In genomic region chr5:51671190-51671589, GRCm38 (mm10) we compare ENCODE assay signal across 20 mouse cellular contexts.
"Had no signal": no experiment of that assay in that cellular context is flagged by ENCODE, and none has a peak within 500 bp of the region (broad histone marks: within the 10 kb centered on the region; RNA-seq: fewer than 3 reads in every experiment).

No protein-coding gene starts in this region.

- ATAC-seq: liver, postnatal 0 days; midbrain, embryonic 13.5 days; midbrain, embryonic 16.5 days had no signal

- H3K9ac ChIP-seq: liver, embryonic 13.5 days; liver, embryonic 15.5 days; liver, postnatal 0 days; lung, embryonic 14.5 days; midbrain, embryonic 13.5 days; neural tube, embryonic 13.5 days; neural tube, embryonic 15.5 days had no signal

- H3K4me1 ChIP-seq: liver, embryonic 13.5 days; liver, embryonic 15.5 days; megakaryocyte, embryonic 14.5 days; midbrain, embryonic 13.5 days; neural tube, embryonic 13.5 days; neural tube, embryonic 15.5 days had no signal

- H3K9me3 ChIP-seq: liver, embryonic 13.5 days; liver, embryonic 15.5 days; midbrain, embryonic 13.5 days; neural tube, embryonic 13.5 days; neural tube, embryonic 15.5 days had no signal

- H3K4me2 ChIP-seq: liver, embryonic 13.5 days; liver, embryonic 15.5 days; lung, embryonic 14.5 days; midbrain, embryonic 11.5 days; midbrain, embryonic 13.5 days; neural tube, embryonic 13.5 days; neural tube, embryonic 15.5 days had no signal

- H3K27me3 ChIP-seq: liver, embryonic 13.5 days; liver, embryonic 15.5 days; megakaryocyte, embryonic 14.5 days; midbrain, embryonic 13.5 days; neural tube, embryonic 13.5 days; neural tube, embryonic 15.5 days had no signal

- H3K27ac ChIP-seq: liver, embryonic 13.5 days; liver, embryonic 15.5 days; macrophage; midbrain, embryonic 13.5 days; neural tube, embryonic 13.5 days; neural tube, embryonic 15.5 days had no signal

- H3K36me3 ChIP-seq: liver, embryonic 13.5 days; liver, embryonic 15.5 days; midbrain, embryonic 13.5 days; neural tube, embryonic 13.5 days; neural tube, embryonic 15.5 days had no signal

- DNase-seq: liver, embryonic 13.5 days; liver, postnatal 0 days; lung, embryonic 14.5 days; lung, postnatal 14 days; lung, postnatal 36 days; right cerebral cortex, postnatal 25 days; right cerebral cortex, postnatal 4 days; spleen, adult 18-20 months; thymus, adult 18-20 months; thymus, postnatal 25 days; thymus, postnatal 4 days had no signal

- H3K4me3 ChIP-seq: liver, embryonic 13.5 days; liver, embryonic 15.5 days; megakaryocyte, embryonic 14.5 days; midbrain, embryonic 13.5 days; myocyte; neural tube, embryonic 13.5 days; neural tube, embryonic 15.5 days had no signal
